Mouse (Mus musculus) fat pad, adult 2 months (tissue): ENCODE measurements around the gene Npr2.

Source experiments
- DNase-seq: peaks from one replicate; pipeline ENCODE4 v3.0.0-alpha.2; 2011; ENCODE audit warnings: low read depth, low spot score; ENCODE audit errors: extremely low read depth

The Npr2 gene

DNA sequence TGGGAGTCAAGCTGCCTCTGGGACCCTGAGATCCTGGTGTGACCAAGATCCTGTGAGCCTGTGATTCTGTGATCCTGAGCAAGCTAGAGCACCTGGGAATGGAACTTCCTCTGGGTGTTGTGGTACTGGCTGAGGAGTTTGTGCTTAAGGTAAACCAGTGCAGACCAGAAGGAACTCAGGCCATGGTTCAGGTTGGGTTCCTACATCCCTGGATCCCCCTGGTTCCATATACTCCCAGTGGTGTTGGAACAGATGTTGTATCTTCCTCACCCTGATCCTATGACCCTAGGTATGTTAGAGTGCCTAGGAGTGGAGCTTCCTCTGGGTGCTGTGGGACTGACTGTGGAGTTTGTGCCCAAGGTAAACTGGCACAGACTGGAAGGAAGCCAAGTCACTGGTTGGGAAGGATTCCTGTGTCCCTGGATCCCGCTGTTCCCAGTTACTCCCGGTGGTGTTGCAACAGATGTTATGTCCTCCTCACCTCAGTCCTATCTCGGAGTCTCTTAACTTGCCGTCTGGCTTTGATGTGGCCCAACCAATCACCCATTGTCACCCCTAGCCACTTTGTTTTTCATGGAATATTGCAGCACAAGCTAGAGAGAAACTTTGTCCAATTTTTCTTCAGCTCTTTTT, 11.5 kb upstream of the Npr2 start:
- no peak for DNase-seq

DNA sequence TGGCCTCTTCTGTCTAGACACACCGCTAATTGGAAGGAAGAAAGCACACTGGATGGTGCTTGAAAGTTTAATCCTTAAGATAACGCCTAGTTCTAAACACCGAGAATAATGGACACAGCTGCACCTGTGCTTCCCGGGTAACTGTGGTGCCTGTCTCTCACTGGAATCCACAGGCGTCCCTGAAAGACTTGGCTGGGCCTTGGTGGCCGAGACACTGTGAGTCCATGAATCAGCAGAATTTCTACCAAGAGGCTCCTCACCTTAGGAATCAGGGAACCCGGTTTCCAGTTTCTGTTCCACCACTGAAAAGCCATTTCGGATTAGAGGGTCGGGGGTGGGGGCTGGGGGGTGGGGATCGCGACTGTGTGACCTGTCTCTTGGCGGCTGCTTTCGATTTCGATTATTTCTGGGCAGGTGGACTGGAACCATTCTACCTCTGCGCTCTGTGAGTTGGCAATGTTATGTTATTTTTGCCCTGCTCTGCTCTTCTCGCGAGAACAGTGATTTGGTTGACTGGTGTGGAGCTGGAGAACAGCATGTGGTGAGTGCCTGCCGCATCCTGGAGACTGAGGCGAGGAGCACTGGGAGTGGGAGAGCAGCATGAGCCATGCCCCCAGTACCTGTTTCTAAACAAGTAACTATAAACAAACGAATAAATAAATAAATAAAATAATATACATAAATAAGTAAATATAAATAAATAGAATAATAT, 2.5 kb upstream of the Npr2 start:
- no peak for DNase-seq

DNA sequence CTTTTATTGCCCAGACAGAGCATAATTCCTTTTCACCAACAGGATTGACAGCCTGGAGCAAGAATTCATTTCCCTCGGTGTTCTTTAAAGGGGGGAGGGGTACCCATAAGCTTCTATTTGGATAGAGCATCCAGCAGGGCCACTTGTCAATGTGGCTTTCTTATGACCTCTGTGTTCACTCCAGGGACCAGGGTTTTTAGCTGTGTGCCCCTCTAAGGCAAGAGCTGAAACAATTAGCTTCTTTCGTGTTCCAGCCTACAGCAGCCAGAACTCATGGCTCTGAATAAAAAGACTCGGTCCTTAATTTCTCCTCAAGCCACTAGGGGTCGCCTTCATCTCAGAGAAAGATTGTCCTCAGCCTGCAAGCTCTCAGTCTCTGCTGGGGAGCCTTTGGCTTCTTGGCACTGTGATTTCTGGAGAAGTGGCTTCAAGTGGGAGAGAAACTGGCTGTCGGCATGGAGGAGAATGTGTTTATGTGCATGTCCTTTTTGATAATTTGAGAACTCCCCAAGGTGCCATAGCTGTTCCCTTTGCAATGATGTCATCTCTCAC, 1.6 kb upstream of the Npr2 start:
- DNase-seq = no peak

DNA sequence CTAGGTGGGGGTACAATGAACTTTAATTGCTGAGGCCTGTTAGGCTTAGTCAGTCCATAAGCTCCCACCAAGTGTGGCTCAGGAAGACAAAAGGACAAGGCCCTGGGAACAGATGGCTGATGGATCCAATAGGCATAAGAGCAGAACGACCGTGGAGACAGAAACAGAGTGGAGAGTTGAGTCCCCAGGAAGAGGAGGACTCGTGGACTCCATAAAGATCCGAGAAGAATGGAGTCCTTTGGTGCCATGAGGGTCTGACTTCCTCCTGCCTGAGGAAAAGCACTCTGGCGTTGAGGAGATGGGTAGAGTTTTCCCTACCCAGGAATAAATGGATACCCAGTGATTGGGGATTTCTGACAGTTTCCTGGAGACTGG, 1.1 kb upstream of the Npr2 start:
- DNase-seq = no peak

DNA sequence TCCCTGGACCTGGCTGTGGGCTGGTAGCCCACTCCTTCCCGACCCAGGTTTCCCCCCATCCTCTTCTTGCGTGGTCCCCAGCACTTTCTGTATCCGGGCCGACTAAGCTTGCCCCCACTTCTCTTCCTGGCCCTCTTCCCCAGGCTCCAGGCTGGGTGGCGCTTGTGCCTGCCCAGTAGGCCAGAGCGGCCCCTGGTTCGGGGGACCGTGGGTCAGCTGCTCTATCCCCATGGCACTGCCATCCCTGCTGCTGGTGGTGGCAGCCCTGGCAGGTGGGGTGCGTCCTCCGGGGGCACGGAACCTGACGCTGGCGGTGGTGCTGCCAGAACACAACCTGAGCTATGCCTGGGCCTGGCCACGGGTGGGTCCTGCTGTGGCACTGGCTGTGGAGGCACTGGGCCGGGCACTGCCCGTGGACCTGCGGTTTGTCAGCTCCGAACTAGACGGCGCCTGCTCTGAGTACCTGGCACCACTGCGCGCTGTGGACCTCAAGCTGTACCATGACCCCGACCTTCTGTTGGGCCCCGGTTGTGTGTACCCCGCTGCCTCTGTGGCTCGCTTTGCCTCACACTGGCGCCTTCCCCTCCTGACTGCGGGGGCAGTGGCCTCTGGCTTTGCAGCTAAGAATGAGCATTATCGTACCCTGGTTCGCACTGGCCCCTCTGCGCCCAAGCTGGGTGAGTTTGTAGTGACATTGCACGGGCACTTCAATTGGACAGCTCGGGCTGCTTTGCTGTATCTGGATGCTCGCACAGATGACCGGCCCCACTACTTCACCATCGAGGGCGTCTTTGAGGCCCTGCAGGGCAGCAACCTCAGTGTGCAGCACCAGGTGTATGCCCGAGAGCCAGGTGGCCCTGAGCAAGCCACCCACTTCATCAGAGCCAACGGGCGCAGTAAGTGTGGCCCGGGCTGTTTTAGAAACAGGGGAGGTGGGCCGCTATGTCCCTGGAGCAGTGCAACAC, 503 bp downstream of the Npr2 start:
- DNase-seq = no peak

DNA sequence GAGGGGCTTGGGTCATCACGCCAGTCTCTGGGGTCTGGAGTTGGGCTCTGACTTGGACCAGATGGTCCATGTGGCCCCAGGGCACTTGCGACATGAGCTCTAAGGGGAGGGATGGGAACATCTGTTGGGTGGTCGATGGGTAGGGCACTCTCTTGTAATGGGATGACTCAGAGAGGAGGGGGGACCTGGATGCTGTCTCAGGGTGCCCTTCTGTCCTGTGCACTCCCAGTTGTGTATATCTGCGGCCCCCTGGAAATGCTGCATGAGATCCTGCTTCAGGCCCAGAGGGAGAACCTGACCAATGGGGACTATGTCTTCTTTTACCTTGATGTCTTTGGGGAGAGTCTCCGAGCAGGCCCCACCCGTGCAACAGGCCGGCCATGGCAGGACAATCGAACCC, 1.6 kb downstream of the Npr2 start:
- no peak for DNase-seq

DNA sequence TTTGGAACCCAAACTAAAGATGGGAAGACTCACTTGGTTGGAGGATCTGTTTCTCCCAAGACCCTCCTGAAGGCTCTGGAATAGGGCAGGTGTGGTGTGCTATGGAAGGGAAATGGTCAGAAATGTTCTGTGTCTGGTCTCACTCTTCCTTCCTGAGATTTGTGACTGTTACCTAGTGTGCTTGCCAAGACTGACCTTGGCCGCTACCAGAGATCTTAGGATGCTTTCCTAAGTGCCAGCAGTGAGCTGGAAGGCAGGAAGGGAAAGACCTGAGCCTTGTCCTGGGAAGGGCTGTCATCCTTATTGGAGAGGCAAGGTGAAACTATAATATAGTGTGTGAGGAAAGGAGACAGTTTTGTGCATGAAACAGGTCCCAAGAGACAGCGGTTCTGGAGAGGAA, 2.0 kb downstream of the Npr2 start:
- DNase-seq = no peak

DNA sequence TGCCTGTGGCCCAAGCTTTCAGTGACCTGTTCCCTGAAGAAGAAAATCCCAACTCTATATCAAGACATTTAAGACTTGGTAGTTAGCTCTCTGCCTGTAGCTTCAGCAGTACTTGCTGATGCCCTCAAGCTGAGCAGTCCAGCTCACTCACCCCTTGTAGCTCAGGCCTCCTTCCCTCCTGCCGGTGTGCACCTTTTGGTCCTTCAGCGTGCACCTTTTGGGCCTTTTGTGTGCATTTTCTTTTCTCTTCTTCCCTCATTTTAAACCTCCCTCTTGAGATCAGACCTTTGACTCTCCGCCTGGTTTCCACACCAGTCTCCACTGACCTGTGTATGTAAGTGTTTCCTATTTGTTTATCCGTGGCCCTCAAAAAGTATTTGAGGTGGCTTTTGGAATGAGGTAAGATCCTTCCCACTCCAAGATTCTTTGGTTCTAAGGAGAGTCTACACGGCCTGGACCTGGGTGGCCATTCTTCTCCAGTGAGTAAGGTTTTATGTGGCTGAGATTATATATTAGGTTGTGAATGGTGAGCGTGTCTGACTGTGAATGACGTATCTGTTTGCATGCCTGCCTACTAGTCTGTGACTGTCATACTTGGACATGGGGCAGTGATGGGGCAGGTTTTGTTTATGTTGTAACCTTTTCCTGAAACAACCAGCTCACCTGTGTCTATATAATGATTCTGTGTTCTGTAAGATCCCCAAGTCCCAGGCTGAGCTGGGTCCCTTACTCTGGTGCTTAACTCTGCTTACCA, 3.1 kb downstream of the Npr2 start:
- no peak for DNase-seq

DNA sequence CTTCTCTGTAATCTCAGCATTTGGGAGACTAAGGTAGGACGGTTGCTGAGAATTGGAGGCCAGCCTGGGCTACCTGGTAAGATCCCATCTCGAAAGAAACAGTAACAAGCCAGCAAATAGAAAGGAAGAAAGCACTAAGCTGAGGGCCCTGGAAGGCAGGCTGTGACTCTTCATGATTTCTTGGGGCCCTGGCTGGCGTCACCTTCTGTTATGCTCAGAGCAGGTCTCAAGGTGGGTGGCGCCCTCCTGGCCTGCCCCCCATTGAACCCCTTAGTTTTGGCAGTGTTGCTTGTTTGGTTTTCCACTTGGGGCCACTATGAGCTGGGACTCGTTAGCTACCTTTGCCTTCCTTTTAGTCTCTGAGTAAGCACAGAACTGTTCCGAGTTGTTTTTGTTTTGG, 5.0 kb downstream of the Npr2 start:
- no peak for DNase-seq

DNA sequence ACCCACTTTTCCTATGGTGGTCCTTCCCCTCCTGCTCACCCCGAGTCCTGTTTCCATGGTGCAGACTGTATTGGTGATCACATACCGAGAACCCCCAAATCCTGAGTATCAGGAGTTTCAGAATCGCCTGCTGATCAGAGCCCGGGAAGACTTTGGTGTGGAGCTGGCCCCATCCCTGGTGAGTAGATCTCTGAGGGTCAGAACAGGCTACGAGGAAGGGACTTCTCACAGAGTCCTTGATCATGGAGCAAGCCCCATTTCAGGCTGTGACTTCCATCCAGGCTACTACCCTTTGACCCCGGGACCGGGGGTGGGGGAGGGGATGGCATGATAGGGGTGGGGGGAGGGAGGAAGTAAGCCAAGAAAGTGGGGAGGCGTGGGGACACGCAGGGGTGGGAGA, 8.3 kb downstream of the Npr2 start:
- no peak for DNase-seq

DNA sequence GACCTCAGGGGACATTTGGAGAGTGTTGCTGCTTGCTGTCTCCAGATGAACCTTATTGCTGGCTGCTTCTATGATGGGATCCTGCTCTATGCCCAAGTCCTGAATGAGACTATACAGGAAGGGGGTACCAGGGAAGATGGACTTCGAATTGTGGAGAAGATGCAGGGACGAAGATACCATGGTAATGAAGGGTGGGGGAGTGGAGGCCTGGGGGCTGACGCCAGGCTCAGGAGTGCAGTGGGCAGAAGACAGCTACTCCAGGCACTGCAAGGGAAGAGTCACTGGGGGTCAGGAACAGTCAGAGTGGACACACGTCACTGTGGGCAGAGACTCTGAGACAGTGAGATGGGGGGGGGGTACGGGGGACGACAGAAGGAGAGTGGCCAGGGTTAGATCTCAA, 8.8 kb downstream of the Npr2 start:
- no peak for DNase-seq

DNA sequence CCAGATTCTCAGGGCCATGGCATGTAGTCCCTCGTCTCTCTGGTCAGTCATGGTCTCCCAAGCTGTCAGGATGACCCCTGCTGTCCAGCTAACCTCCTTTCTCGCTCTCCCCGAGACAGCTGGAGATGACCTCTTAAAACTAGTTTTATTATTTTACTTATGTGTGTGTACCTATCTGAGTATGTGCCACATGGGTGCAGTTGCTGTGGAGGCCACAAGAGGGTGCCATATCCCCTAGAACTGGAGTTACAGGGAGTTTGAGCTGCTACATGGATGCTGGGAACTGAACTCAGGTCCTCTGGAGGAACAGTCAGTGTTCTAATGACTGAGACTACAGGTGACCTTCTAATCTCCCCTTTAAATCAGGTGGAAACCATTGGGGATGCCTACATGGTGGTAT, 18.0 kb downstream of the Npr2 start:
- DNase-seq = no peak

DNA sequence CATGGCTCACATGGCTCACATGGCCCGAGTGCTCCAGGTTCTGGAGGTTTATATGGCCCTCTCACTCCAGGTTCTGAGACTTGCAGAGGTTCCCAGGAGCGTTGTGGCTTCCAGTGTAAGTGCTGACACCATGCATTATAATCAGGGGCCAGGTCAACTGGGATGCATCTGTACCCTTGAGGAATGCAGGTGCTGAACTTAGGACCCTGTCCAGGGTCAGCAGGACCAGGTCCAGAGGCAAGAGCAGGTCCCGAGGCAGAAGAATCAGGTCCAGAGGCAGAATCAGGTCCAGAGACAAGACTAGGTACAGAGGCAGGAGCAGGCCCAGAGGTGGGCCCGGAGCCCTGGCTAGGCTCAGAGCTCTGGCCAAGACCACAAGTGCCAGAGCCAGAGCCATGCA, 21.0 kb downstream of the Npr2 start:
- no peak for DNase-seq

DNA sequence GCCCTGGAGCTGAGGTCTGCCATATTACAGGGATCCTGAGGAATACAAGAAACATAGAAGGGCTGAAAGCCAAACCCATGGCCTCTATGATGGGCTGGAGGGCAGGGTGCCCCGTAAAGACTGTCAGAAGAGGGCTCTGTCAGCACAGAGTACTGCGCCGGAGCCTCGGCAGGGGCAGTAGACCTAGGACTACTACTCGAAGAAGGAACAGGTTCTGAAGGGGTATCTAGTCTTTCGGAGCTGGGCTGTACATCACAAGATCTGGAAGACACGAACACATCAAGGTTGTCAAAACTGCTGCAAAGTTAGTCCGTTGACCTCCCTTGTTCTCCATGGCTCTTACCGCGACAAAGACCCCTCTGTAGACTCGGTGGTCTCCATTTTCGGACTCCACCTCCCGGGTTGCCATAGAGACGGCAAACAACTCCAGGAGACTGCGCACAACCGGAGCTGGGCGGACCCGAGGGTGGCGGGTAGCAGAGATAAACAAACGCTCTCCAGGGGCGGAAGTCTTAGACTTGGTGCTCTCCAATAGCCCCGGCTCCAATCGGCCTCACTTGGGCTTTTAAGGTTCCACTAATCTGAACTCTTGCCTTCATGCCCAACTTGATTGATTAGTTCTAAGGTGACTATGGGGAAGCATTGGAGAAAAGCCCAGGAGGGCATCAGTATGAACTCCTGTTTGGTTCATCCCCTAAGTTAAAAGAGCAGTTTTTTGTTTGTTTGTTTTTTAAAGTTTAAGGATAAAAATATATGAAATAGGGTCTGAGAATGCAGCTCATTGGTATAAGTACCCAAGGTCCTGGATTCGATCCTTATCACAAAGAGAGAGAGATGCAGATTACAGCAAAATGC, 21.7 kb downstream of the Npr2 start, which contains the start of gene Spag8:
Gene Spag8, minus strand, starts transcription at position 434 of the 855 bp plus-strand sequence.
- DNase-seq = no peak

DNA sequence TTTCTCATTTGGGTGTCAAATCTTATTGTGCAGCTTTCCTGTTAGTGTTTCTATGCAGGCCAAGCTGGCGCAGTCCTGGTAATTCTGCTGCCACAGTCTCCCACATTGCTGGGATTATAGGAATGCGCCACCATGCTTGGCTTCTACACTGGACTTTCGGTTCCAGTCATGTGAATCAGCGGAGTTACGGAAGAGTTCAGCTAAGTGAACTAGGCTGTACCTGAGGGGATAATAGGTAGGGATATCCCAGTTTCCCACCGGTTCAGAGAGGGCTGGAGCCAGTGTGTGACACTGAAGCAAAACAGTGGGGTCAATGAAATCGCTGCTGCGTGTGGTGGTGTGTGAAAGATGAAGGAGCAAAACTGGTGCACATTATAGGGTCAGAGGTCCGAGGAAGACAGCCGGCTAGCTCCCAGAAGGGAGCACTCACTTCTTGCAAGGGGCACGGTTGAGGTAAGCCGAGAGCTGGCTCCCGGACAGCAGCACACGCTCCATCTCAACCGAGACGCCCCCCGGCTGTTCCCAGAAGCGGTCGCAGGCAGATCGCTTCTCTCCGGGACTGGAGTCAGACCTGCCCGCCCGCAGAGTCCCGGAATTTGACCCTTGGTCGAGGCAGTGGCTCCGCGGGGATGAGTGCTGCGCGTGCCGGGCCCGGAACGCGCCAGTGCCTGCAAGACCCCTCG, 24.1 kb downstream of the Npr2 start:
- DNase-seq = no peak

DNA sequence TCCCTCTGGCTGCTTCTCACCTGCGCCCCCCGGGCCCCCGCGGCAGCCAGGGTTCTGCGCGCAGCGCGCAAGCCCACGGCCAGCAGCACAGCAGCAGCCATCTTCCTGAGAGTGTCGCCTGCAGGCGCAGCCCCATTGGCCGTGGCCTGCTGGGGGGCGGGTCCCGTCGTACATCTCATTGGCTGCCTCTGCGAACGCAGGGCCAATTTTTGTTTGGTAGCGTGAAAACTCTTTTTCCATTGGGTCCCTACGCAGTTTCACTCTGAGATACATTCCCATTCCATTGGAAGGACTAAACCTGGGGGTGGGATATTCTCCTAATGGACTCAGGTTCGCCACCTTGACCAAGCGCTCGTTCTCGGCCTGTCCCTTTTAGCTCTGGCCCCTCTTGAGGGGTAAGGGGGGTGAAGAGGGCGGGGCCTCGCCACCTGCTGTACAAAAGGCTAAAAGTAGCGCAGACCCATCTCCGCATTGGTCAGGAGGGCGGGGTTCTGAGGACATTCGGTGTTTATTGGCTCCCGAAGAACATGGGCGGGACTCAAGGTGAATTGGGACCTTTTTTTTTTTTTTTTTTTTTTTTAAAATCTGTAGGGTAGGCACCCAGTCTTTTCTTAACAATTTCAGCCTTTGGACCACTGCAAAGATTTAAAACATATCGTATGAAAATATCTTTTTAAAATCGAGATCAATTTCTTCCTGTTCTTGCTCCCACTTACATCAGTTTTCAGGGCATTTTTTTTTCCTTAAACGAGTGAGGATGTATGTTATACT, 24.8 kb downstream of the Npr2 start, which contains the start of gene Hint2:
Gene Hint2, minus strand, starts transcription at position 128 of the 771 bp plus-strand sequence.
- DNase-seq = peak; percentile 83

DNA sequence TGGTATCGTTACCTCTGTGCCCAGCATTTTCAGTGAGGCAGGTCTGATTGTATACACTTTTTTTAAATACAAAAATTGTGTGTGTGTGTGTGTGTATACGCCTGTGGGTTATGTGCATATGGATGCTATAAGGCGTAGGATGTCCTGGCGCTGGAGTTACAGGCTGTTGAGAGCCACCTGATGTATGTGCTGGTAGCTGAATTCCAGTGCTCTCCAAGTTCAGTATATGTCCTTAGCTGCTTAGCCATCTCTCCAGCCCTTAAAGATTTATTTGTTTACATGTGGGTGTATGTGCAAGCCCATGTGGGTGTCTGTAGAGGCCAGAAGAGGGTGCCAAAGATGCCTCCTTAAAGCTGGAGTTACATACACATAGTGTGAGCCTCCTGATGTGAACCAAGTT, 25.4 kb downstream of the Npr2 start:
- DNase-seq = no peak

DNA sequence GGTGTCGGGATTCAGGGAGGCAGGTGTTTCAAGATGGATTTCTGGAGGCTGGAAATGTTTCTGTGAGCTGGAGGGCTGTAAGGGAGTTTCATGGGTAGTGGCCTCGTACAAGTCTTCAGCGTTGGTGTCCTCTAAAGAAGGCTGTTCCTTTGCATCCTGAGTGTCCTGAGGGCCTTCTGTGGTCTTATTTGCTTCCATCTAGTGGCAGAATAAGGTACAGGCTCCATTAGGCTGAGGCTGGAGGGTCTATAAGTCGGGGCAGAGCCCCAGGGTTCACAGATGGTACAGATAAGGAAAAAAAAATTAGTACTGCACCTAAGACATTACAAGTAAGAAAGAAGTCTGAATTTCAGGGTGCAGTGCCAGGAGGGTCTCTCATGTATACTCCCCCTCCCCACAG, 34.7 kb downstream of the Npr2 start:
- DNase-seq = no peak
